Mouse (Mus musculus): Measurements from ENCODE around the gene Cpsf6. TPM values are rescaled to one million over a fixed set of nuclear protein-coding genes. Genes with fewer than 3 reads are reported as not detected.
A peak's percentile ranks its signal among the peaks of the same experiment; 100 is the strongest.

Cpsf6 gene
- total RNA-seq, 1 experiment from 2014 or later: 152 TPM

DNA sequence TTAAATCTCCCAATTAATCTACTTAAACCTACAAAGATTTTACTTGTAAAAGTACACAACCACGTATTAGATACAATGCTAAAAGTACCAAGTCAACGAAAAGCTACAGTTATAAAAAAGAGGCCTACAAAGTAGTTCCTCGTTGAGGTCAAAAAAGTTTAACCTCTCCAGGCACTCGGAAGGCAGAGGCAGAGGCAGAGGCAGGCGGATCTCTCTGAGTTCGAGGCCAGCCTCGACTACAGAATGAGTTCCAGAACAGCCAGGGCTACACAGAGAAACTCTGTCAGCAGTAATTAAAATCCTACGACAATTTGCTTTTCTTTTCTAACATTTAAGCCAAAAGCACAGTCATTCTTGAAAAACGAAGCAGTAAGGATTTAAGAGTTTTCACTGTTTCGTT, 4.7 kb downstream of the Cpsf6 start:
- no peak for ATAC-seq (replicated peaks; ENCODE audit: low read depth, poor library complexity, severe bottlenecking)

DNA sequence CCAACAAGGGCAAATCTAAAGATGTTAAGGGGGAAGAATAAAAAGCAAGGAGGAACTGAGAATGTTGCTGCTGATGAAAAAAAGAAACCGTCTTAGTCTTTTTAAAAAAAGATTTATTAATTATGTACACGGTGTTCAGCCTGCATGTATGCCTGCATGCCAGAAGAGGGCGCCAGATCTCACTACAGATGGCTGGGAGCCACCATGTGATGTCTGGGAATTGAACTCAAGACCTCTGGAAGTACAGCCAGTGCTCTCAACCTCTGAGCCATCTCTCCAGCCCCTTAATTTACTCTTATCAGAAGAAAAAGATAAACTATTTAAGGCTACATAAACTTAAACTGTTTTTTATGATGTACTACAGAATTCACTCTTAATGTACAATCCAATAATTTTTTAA, 16.7 kb downstream of the Cpsf6 start:
- ATAC-seq (replicated peaks; ENCODE audit: low read depth, poor library complexity, severe bottlenecking): peak; percentile 56; the same call in 1 of the 2 replicates

DNA sequence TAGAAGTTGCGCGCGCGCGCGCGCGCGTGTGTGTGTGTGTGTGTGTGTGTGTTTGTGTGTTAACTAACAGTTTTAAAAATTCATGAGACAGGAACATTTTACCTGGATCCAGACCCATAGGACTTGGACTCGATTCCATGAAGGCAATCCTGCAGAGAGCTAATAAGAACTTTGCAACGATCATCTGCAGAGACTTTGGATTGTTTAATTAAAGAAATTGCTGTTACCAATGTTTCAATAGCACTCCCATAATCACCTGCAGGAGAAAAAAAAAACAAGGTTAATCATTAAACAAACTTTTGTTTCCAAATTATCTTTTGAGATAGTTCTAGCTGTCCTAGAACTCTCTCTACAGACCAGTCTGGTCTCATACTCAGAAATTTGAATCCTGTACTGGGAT, 20.9 kb downstream of the Cpsf6 start:
- ATAC-seq (replicated peaks; ENCODE audit: low read depth, poor library complexity, severe bottlenecking): no peak

DNA sequence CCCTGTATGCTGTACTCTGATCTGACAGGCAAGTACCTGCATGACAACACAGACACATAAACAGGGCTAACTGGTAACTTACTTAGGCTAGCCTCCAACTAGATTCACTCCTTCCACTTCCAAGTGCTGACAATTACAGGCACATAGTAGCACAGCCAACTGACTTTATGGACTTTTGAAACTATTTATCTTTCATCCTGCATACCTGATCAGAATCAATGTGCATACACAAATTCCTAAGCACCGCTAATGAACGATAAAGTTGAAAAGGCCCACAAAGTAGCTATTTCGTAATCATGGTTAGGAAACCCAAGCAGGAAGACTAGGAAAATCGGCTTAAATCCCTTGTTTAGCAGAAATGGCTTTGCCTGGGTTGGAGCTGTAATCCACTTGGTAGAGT, 36.8 kb downstream of the Cpsf6 start:
- ATAC-seq (replicated peaks; ENCODE audit: low read depth, poor library complexity, severe bottlenecking): no peak

- ATAC-seq (replicated peaks; ENCODE audit: low read depth, poor library complexity, severe bottlenecking): no peak
Observed at GRCm38 (mm10) chr10:117342406-117342805, 37.4 kb downstream of the Cpsf6 start.

GRCm38 (mm10) chr10:117341029-117341428, 38.8 kb downstream of the Cpsf6 start:
- no peak for ATAC-seq (replicated peaks; ENCODE audit: low read depth, poor library complexity, severe bottlenecking)

GRCm38 (mm10) chr10:117339241-117339640, 40.6 kb downstream of the Cpsf6 start:
- ATAC-seq (replicated peaks; ENCODE audit: low read depth, poor library complexity, severe bottlenecking): no peak

DNA sequence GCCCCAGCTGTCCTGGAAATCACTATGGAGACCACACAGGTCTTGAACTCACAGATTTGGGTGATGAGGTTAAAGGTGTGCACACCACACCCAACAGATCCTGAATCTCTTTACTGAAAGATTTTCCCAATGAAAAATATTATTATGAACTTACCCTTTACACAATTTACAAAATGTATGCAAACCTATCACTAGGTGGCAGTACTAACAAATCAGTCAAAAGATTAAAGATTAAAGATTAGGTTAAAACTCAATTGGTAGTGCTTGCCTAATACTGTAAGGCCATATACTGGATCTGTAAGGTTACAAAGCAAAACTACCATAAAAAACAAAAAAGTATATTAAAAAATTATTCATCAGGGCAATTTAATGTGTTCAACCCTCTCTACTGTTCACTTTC, 41.9 kb downstream of the Cpsf6 start:
- no peak for ATAC-seq (replicated peaks; ENCODE audit: low read depth, poor library complexity, severe bottlenecking)

DNA sequence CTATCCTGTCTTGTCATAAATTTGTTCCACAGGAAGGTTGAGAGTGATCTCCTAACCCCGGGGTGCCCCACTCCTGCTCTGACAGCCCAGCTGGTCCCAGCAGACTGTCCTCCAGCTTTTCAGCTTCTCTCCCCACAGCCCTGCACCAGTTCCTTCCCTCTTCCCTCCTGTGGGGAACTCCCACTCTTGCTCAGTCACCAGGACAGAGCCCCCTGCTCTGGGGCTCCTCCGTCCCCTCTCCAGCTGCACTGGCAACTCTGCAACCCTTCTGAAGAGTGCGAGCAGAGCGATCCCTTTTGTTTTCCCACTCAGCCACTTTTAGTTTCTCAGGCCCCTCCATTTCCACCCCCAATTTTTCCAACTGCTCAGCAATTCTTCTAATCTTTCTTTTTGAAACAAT, 44.2 kb downstream of the Cpsf6 start:
- ATAC-seq (replicated peaks; ENCODE audit: low read depth, poor library complexity, severe bottlenecking): peak; percentile 67

- peak; percentile 94 for ATAC-seq (replicated peaks; ENCODE audit: low read depth, poor library complexity, severe bottlenecking)
Observed at GRCm38 (mm10) chr10:117330521-117330920, 49.3 kb downstream of the Cpsf6 start.

DNA sequence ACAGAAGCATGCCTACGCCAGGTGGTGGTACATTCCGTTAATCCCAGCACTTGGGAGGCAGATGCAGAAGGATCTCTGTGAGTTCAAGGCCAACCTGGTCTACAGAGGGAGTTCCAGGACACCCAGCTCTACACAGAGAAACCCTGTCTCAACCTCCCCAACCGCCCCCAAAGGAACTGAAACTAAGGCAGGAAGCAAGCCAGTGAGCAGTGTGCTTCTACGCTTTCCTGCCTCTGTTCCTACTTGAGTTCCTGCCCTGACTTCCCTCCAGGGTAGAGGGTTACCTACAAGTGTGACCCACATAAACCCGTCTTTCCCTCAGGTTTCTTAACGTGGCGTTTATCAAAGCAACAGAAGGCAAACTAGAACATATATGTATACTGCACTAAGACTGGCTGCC, 56.0 kb downstream of the Cpsf6 start:
- peak; percentile 82 for ATAC-seq (replicated peaks; ENCODE audit: low read depth, poor library complexity, severe bottlenecking)

DNA sequence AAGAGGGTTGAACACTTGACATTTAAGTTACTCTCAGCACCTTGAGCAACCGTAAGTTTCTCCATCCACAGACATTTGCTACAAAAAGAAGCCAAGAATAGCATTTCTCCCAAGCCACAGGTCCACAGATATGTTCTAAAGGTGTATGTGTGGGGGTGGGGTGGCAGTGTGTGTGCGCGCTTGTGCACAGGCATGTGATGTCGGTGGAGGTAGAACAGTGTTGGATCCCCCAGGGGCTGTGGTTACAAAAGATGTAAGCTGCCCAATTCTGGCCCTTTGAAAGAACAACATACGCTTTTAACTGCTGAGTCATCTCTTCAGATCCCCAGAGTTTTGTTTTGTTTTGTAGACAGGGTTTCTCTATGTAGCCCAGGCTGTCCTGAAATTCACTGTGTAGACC, 57.2 kb downstream of the Cpsf6 start:
- ATAC-seq (replicated peaks; ENCODE audit: low read depth, poor library complexity, severe bottlenecking): no peak

DNA sequence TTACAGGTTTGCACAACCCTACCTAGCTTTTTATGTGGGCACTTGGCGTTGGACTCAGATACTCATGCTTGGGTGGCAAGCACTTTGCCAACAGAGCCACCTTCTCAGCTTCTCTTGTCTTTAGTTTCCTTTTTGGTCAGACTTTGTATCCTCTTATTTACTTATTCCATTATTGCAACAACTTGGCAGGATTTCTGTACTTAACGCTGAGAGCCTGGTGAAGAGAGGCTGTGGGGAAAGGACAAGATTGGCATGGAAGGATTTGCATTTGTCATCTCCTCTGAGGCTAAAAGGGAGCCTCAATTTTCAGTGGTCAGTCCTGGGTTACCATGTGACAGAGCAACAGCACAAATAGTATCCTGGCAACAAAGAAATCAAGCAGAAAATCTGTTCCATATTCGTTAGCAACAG, 59.2 kb downstream of the Cpsf6 start:
- ATAC-seq (replicated peaks; ENCODE audit: low read depth, poor library complexity, severe bottlenecking): no peak

GRCm38 (mm10) chr10:117316391-117316790, 63.4 kb downstream of the Cpsf6 start:
- ATAC-seq (replicated peaks; ENCODE audit: low read depth, poor library complexity, severe bottlenecking): no peak

DNA sequence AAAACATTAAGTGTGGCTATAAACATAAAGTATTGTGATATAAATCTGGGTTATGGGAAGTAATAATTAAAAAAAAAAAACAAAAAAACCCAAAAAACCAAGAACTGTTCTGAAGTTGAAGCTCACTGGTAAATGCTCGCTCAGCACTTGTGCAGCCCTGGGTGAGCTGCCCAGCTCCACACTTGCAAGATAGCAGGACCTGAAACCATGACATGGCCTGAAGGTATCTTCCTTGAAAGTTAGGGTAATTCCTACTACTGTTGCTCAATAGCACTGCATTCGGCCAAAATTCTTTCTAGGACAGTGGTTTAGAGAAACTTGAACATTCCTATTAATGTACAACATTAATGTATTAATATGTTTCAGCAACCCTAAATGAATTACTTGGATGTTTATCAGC, 66.7 kb downstream of the Cpsf6 start:
- ATAC-seq (replicated peaks; ENCODE audit: low read depth, poor library complexity, severe bottlenecking): no peak

GRCm38 (mm10) chr10:117312168-117312567, 67.6 kb downstream of the Cpsf6 start:
- no peak for ATAC-seq (replicated peaks; ENCODE audit: low read depth, poor library complexity, severe bottlenecking)

DNA sequence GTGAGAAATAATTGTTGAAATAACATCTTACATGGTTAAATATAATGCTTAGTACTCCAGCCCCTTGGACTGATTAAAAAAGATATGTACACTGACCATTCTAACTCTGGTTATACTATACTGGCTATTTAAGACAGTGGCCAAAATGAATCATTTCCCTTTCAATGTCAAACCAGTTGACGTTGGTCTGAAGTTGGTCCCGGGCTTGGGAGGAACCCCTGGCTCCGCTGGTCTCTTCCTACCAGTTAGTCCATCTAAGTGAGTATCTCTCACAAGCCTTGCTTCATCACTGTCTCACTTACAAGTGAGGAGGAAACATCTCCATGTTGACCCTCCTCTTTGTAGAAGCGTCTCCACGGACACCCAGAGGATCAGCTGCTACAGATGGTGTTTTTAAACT, 75.4 kb downstream of the Cpsf6 start:
- ATAC-seq (replicated peaks; ENCODE audit: low read depth, poor library complexity, severe bottlenecking): no peak

- ATAC-seq (replicated peaks; ENCODE audit: low read depth, poor library complexity, severe bottlenecking): peak; percentile 83
Observed at GRCm38 (mm10) chr10:117301688-117302087, 78.1 kb downstream of the Cpsf6 start.

DNA sequence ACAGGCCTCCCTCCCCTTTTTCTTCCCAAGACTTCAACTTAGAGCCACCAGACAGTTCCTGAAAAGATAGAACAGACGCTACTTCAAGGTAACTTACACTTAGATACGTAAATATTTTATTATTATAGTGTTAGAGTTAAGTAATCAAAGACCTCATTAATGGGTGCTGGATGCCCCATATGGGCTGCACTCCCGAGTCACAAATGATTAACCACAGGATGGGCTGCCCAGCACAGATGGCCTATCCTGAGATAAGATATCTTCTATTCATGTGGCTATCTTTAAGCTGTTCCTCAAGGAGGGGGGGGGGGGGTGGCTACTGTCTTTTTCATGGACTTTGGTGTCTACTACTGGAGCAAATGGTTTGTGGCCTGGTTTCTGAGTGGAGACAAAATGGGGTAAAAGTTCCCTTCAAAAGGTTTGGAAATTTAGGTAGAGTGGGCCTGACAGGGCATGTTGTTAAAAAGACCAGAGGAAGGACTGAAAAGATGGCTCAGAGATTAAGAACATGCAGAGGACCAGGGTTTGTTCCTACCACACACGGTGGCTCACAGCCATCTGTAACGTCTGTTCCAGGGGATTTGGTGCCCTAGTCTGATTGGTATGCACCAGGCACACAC, 79.8 kb downstream of the Cpsf6 start:
- no peak for ATAC-seq (replicated peaks; ENCODE audit: low read depth, poor library complexity, severe bottlenecking)

DNA sequence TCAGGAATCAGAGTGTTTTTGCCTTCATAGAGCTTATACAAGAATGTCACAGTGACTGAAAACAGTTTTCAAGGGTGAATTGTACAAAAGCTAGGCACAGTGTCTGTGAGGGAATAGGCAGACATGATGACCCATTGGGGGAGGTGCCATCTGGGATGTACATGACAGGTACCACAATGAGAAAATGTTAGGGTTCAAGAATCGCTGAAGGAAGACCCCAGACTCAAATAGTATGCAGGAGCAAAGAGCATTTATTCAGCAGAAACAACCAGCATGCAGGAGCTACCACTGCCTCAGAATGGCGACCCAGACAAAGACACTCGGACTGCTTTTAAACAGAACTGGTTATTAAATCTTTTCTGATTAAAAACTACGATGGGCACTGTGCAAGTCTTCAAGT, 80.7 kb downstream of the Cpsf6 start:
- no peak for ATAC-seq (replicated peaks; ENCODE audit: low read depth, poor library complexity, severe bottlenecking)

- no peak for ATAC-seq (replicated peaks; ENCODE audit: low read depth, poor library complexity, severe bottlenecking)
Observed at GRCm38 (mm10) chr10:117298336-117298735, 81.5 kb downstream of the Cpsf6 start.

Data from common myeloid progenitor, adult 5-6 weeks (primary cell).